Mouse (Mus musculus): Measurements from ENCODE around the gene Aqp8. TPM values are rescaled to one million over a fixed set of nuclear protein-coding genes. Genes with fewer than 3 reads are reported as not detected.

Gene Aqp8
- total and polyA plus RNA-seq, 2 experiments: 128 to 272 TPM

- H3K9ac ChIP-seq (ENCODE audit: low read depth, low read length): no peak overlapping the region
- 73% methylated on average over 4 of the region's 4 CpGs for WGBS
Observed at GRCm38 (mm10) chr7:123459247-123459646, 2.8 kb upstream of the Aqp8 start.

DNA sequence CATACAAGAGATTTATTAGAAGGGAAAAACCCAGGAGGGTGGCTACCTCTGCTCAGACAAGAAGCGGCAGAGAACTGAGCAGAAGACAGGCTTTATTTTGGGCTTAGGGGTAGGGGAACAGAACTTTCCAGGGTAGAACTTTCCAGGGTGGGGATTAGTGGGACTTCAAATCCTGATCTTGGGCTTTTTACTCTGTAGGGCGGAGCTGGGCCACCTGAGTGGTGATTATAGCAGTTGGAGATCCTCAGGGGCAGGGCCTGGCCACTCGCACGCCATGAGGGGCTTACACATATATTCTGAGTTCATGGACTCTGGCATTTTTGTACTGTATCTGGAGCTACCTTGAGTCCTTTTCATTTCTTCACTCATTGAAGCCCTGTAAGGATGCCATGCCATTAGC is 775 bp upstream of the Aqp8 start:
- no peaks in the 10 kb centered on the region for H3K27me3 ChIP-seq (ENCODE audit: control insufficient read depth, insufficient read depth, low read length)
- no peaks in the 10 kb centered on the region for H3K79me2 ChIP-seq (ENCODE audit: control insufficient read depth, insufficient read depth, low read length)
- WGBS: 94% methylated on average over 4 of the region's 4 CpGs
- no peak overlapping the region for H3K9ac ChIP-seq (ENCODE audit: low read depth, low read length)
- TF ChIP-seq CTCF (IDR thresholded peaks at IDR 0.05; ENCODE audit: low read depth, low read length) (no peak), POLR2A (IDR thresholded peaks at IDR 0.05; ENCODE audit: extremely low read depth, insufficient read depth, low read length) (no peak)
- H3K4me1 ChIP-seq (ENCODE audit: control insufficient read depth, insufficient read depth, low read length): peaks cover 14% of the 10 kb centered on the region
- no peaks in the 10 kb centered on the region for H3K36me3 ChIP-seq (ENCODE audit: control insufficient read depth, insufficient read depth, low read length)
- no peak for DNase-seq (ENCODE audit: extremely low read depth, low read depth, low spot score)
- H3K4me3 ChIP-seq (ENCODE audit: insufficient read depth, low read depth, low read length): no peak overlapping the region
- no peak overlapping the region for H3K27ac ChIP-seq (replicated peaks; ENCODE audit: insufficient read depth, low read depth, low read length)

More at GRCm38 (mm10) chr7:123459247-123459646, 2.8 kb upstream of the Aqp8 start:
- Histone ChIP-seq H3K79me2 (ENCODE audit: control insufficient read depth, insufficient read depth, low read length) (no peaks in the 10 kb centered on the region), H3K4me3 (ENCODE audit: insufficient read depth, low read depth, low read length) (no peak overlapping the region), H3K27ac (replicated peaks; ENCODE audit: insufficient read depth, low read depth, low read length) (no peak overlapping the region), H3K27me3 (ENCODE audit: control insufficient read depth, insufficient read depth, low read length) (no peaks in the 10 kb centered on the region), H3K4me1 (ENCODE audit: control insufficient read depth, insufficient read depth, low read length) (peaks cover 6% of the 10 kb centered on the region), H3K36me3 (ENCODE audit: control insufficient read depth, insufficient read depth, low read length) (no peaks in the 10 kb centered on the region)
- TF ChIP-seq CTCF (IDR thresholded peaks at IDR 0.05; ENCODE audit: low read depth, low read length) (no peak), POLR2A (IDR thresholded peaks at IDR 0.05; ENCODE audit: extremely low read depth, insufficient read depth, low read length) (no peak)
- no peak for DNase-seq (ENCODE audit: extremely low read depth, low read depth, low spot score)

DNA sequence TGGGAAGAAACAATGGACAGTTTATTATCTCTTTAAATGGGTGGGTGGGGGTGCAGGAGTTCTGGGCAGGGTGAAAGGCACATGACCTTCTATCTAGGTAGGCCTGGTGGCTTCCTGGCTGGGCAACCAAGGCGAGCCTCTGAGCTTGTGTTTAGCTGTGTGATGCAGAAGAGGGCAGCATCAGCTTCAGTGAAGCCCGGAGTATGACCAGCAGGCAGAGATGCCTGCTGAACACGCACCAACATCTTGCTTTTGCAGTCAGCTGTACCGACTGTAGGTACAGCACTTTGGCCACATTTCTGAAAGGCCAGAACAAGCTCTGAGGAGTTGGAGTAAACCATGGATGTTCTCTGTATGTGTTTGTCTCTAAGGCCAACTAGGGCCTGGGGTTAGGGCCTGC is 1.5 kb downstream of the Aqp8 start:
- peak overlapping the region; percentile 3; the same call in 1 of the 2 replicates for H3K9ac ChIP-seq (ENCODE audit: low read depth, low read length)
- H3K79me2 ChIP-seq (ENCODE audit: control insufficient read depth, insufficient read depth, low read length): no peaks in the 10 kb centered on the region
- peak; percentile 63 for DNase-seq (ENCODE audit: extremely low read depth, low read depth, low spot score)
- no peak for TF ChIP-seq POLR2A (IDR thresholded peaks at IDR 0.05; ENCODE audit: extremely low read depth, insufficient read depth, low read length)
- TF ChIP-seq CTCF (IDR thresholded peaks at IDR 0.05; ENCODE audit: low read depth, low read length): peak; percentile 24; the same call in 1 of the 2 replicates
- H3K27ac ChIP-seq (replicated peaks; ENCODE audit: insufficient read depth, low read depth, low read length): no peak overlapping the region; the same call in 1 of the 2 replicates
- peaks cover 2% of the 10 kb centered on the region; the same call in 1 of the 2 replicates for H3K36me3 ChIP-seq (ENCODE audit: control insufficient read depth, insufficient read depth, low read length)
- peaks cover 15% of the 10 kb centered on the region for H3K4me1 ChIP-seq (ENCODE audit: control insufficient read depth, insufficient read depth, low read length)
- 30% methylated on average over 4 of the region's 4 CpGs for WGBS
- no peaks in the 10 kb centered on the region for H3K27me3 ChIP-seq (ENCODE audit: control insufficient read depth, insufficient read depth, low read length)
- H3K4me3 ChIP-seq (ENCODE audit: insufficient read depth, low read depth, low read length): no peak overlapping the region

- Histone ChIP-seq H3K36me3 (ENCODE audit: control insufficient read depth, insufficient read depth, low read length) (peaks cover 2% of the 10 kb centered on the region; the same call in 1 of the 2 replicates), H3K27ac (replicated peaks; ENCODE audit: insufficient read depth, low read depth, low read length) (peak overlapping the region; percentile 68), H3K27me3 (ENCODE audit: control insufficient read depth, insufficient read depth, low read length) (no peaks in the 10 kb centered on the region), H3K9ac (ENCODE audit: low read depth, low read length) (no peak overlapping the region), H3K4me3 (ENCODE audit: insufficient read depth, low read depth, low read length) (no peak overlapping the region), H3K79me2 (ENCODE audit: control insufficient read depth, insufficient read depth, low read length) (no peaks in the 10 kb centered on the region), H3K4me1 (ENCODE audit: control insufficient read depth, insufficient read depth, low read length) (peaks cover 15% of the 10 kb centered on the region)
- WGBS: 10% methylated on average over 6 of the region's 6 CpGs
- peak; percentile 89 for DNase-seq (ENCODE audit: extremely low read depth, low read depth, low spot score)
- no peak for TF ChIP-seq POLR2A (IDR thresholded peaks at IDR 0.05; ENCODE audit: extremely low read depth, insufficient read depth, low read length)
- TF ChIP-seq CTCF (IDR thresholded peaks at IDR 0.05; ENCODE audit: low read depth, low read length): peak; percentile 94
Observed at GRCm38 (mm10) chr7:123465692-123466387, 3.7 kb downstream of the Aqp8 start.

GRCm38 (mm10) chr7:123467961-123468360 is 5.9 kb downstream of the Aqp8 start:
- TF ChIP-seq POLR2A (IDR thresholded peaks at IDR 0.05; ENCODE audit: extremely low read depth, insufficient read depth, low read length): no peak
- TF ChIP-seq CTCF (IDR thresholded peaks at IDR 0.05; ENCODE audit: low read depth, low read length): no peak
- Histone ChIP-seq H3K4me3 (ENCODE audit: insufficient read depth, low read depth, low read length) (no peak overlapping the region), H3K27ac (replicated peaks; ENCODE audit: insufficient read depth, low read depth, low read length) (no peak overlapping the region), H3K9ac (ENCODE audit: low read depth, low read length) (no peak overlapping the region), H3K27me3 (ENCODE audit: control insufficient read depth, insufficient read depth, low read length) (no peaks in the 10 kb centered on the region), H3K4me1 (ENCODE audit: control insufficient read depth, insufficient read depth, low read length) (peaks cover 11% of the 10 kb centered on the region), H3K79me2 (ENCODE audit: control insufficient read depth, insufficient read depth, low read length) (no peaks in the 10 kb centered on the region), H3K36me3 (ENCODE audit: control insufficient read depth, insufficient read depth, low read length) (peaks cover 2% of the 10 kb centered on the region; the same call in 1 of the 2 replicates)
- 86% methylated on average over 1 of the region's 1 CpGs for WGBS
- DNase-seq (ENCODE audit: extremely low read depth, low read depth, low spot score): no peak

- Histone ChIP-seq H3K4me1 (ENCODE audit: control insufficient read depth, insufficient read depth, low read length) (no peaks in the 10 kb centered on the region), H3K4me3 (ENCODE audit: insufficient read depth, low read depth, low read length) (no peak overlapping the region), H3K9ac (ENCODE audit: low read depth, low read length) (no peak overlapping the region), H3K27ac (replicated peaks; ENCODE audit: insufficient read depth, low read depth, low read length) (no peak overlapping the region), H3K79me2 (ENCODE audit: control insufficient read depth, insufficient read depth, low read length) (no peaks in the 10 kb centered on the region), H3K27me3 (ENCODE audit: control insufficient read depth, insufficient read depth, low read length) (no peaks in the 10 kb centered on the region), H3K36me3 (ENCODE audit: control insufficient read depth, insufficient read depth, low read length) (no peaks in the 10 kb centered on the region)
- no peak for DNase-seq (ENCODE audit: extremely low read depth, low read depth, low spot score)
- no peak for TF ChIP-seq CTCF (IDR thresholded peaks at IDR 0.05; ENCODE audit: low read depth, low read length)
- TF ChIP-seq POLR2A (IDR thresholded peaks at IDR 0.05; ENCODE audit: extremely low read depth, insufficient read depth, low read length): no peak
- 72% methylated on average over 5 of the region's 5 CpGs for WGBS
Observed at GRCm38 (mm10) chr7:123487703-123488102, 25.6 kb downstream of the Aqp8 start.
